8 mouse cellular contexts compared by ENCODE assay signal in the genomic region with DNA sequence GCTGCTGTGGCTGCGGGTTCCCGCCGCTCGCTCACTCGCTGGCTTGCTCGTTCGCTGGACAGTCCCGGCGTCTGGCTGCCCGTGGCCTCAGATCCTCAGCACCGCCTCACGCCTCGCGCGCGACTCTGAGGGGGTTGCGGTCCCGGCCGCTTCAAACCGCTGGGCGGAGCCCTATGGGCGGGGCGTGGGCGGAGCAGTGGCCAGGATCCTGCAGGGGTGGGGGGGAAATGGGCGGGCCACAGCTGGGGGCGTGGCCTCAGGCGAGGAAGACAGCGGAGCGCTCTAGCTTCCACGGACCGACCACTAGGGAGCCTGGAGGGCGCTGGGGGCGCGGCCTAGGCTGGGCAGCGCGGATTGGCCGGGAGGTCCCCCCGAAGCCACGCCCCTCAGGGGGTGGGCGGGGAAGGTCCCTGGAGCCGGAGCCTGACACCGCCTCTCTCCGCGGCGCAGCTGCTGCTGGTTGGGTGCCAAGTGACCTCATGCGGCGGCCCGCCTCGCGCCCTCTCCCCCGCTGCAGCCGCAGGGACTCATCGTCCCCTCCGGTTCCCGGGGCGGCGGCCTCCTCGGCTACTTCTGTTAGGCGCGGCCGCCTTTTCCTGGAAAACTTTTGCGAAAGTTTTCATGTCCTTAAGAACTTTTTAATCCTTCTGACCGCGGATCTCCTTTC. TPM values are rescaled to one million over a fixed set of nuclear protein-coding genes. Genes with fewer than 3 reads are reported as not detected.
DNase-seq lines count a peak whose midpoint lies in the region; ATAC-seq and TF ChIP-seq lines count a peak whose summit lies in the region.

A gene (minus strand): TSS at position 175 of the 667 bp plus-strand sequence.

- H3K4me2 ChIP-seq in lung, postnatal 0 days (replicated peaks; ENCODE audit: low read depth, low read length), result peak within 1 kb of the TSS; percentile 65

- peak; percentile 94 for ATAC-seq in frontal cortex, adult (ENCODE audit: low TSS enrichment)
- ATAC-seq in lung, postnatal 0 days, result peak; percentile 97

- peak within 1 kb of the TSS; percentile 96 for H3K4me3 ChIP-seq in hindbrain, embryonic 10.5 days
- H3K4me3 ChIP-seq in lung, postnatal 0 days (ENCODE audit: low read depth, low read length), result peak within 1 kb of the TSS; percentile 81

- H3K27ac ChIP-seq in hindbrain, embryonic 10.5 days, result peak within 1 kb of the TSS; percentile 99
- H3K27ac ChIP-seq in lung, postnatal 0 days (ENCODE audit: low read length), result peak within 1 kb of the TSS; percentile 96

- peak within 1 kb of the TSS; percentile 92 for H3K9ac ChIP-seq in lung, postnatal 0 days (replicated peaks; ENCODE audit: low read depth)

- H3K9me3 ChIP-seq in hindbrain, embryonic 10.5 days, result no peaks in the 10 kb centered on the region
- no peaks in the 10 kb centered on the region for H3K9me3 ChIP-seq in lung, postnatal 0 days (ENCODE audit: low read length)

- peak; percentile 100 for DNase-seq in MN1 (ENCODE audit: low spot score)
- peak; percentile 82 for DNase-seq in cerebellum, adult 9-10 months
- peak; percentile 100 for DNase-seq in hindbrain, embryonic 10.5 days (ENCODE audit: low spot score)
- peak; percentile 97 for DNase-seq in layer of hippocampus, adult 9-11 months
- DNase-seq in lung, postnatal 0 days (ENCODE audit: low spot score), result peak; percentile 99
- DNase-seq in ovary, postnatal 14 days (ENCODE audit: low spot score), result peak; percentile 99
- DNase-seq in thymus, postnatal 14 days, result peak; percentile 100

- H3K27me3 ChIP-seq in hindbrain, embryonic 10.5 days (ENCODE audit: insufficient read depth, poor library complexity, severe bottlenecking), result peaks cover 25% of the 10 kb centered on the region
- H3K27me3 ChIP-seq in lung, postnatal 0 days (replicated peaks; ENCODE audit: insufficient read depth, low read length), result no peaks in the 10 kb centered on the region

- peaks cover 25% of the 10 kb centered on the region for H3K36me3 ChIP-seq in hindbrain, embryonic 10.5 days
- no peaks in the 10 kb centered on the region for H3K36me3 ChIP-seq in lung, postnatal 0 days (ENCODE audit: insufficient read depth, low read length)

- H3K4me1 ChIP-seq in hindbrain, embryonic 10.5 days (replicated peaks), result peaks cover 50% of the 10 kb centered on the region
- peaks cover 20% of the 10 kb centered on the region; the same call in 1 of the 2 replicates for H3K4me1 ChIP-seq in lung, postnatal 0 days (ENCODE audit: insufficient read depth, low read depth, low read length)

- under 1% methylated on average over 64 of the region's 64 CpGs for WGBS in hindbrain, embryonic 10.5 days
- under 1% methylated on average over 50 of the region's 64 CpGs for WGBS in lung, postnatal 0 days

- peak; percentile 76; the same call in 1 of the 2 replicates for TF ChIP-seq EP300 in lung, postnatal 0 days (IDR thresholded peaks at IDR 0.05)

- TF ChIP-seq CTCF in lung, postnatal 0 days (IDR thresholded peaks at IDR 0.05), result peak; percentile 62

RNA-seq across cellular contexts. Expression of the gene that starts here (rescaled TPM):
- polyA plus RNA-seq in hindbrain, embryonic 10.5 days (2016; fragmentation: Nextera tagmentation; extraction: Ambion mirVana), result 184 and 220 TPM in 2 replicates
- polyA plus RNA-seq in lung, postnatal 0 days (2015; fragmentation: Nextera tagmentation; extraction: Ambion mirVana), result 205 and 211 TPM in 2 replicates

Comparison
In these comparisons a context has a peak if more than half of its experiments do, and no peak if none do; other contexts are left out.
1. Peak in every context shown above with its lines: DNase-seq, ATAC-seq, H3K4me3 ChIP-seq and H3K27ac ChIP-seq.